Mouse (Mus musculus): Measurements from ENCODE around the gene Fars2. TPM values are rescaled to one million over a fixed set of nuclear protein-coding genes. Genes with fewer than 3 reads are reported as not detected.
A peak's percentile ranks its signal among the peaks of the same experiment; 100 is the strongest.

The Fars2 gene
- polyA plus RNA-seq, 1 experiment from 2014 or later: 38.1 TPM

DNA sequence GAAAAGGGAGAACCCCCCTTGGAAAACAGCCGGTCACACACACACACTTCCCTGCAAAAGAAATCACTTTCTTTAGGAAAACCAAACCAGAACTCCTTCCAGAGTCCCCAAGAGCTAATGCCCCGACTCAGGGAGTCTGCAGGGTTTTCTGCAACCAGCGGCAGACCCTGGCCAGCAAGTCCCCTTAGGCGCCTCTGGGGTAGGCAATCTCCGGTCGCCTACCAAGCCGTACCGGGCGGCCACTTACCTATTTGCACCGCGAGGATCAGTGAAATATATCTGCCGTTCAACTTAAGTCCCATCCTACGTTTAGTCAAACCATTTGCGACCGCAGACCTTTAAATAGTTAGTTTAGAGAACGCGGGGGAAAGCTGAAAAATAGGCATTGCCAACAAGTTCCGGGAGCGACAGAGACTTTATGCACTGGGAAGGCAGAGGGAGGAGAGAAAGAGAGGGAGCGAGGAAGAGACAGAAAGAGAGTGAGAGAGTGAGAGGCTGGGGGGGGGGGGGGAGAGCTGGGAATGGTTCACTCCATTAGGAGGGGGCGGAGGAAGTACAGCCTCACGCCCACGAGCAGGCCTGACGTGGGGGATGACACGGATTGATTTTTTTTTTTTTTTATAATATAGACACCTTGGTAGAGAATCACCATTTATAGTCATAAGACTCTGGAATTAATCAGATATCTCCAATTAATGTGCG, 616.9 kb downstream of the Fars2 start:
- Histone ChIP-seq H3K36me3 (ENCODE audit: control insufficient read depth, insufficient read depth, low read length) (no peaks in the 10 kb centered on the region), H3K9me3 (ENCODE audit: control insufficient read depth, low read length) (no peaks in the 10 kb centered on the region; the same call in 1 of the 2 replicates), H3K9ac (ENCODE audit: low read length) (no peak overlapping the region), H3K27ac (ENCODE audit: low read length) (no peak overlapping the region), H3K4me3 (ENCODE audit: low read length) (no peak overlapping the region), H3K4me1 (replicated peaks; ENCODE audit: control insufficient read depth, insufficient read depth, low read length) (peaks cover 27% of the 10 kb centered on the region; the same call in 1 of the 2 replicates), H3K4me2 (ENCODE audit: low read depth, low read length) (no peak overlapping the region), H3K27me3 (ENCODE audit: control insufficient read depth, insufficient read depth, low read depth, low read length) (peaks cover 66% of the 10 kb centered on the region)
- ATAC-seq (ENCODE audit: low read depth): no peak
- WGBS: 2% methylated on average over 25 of the region's 26 CpGs

DNA sequence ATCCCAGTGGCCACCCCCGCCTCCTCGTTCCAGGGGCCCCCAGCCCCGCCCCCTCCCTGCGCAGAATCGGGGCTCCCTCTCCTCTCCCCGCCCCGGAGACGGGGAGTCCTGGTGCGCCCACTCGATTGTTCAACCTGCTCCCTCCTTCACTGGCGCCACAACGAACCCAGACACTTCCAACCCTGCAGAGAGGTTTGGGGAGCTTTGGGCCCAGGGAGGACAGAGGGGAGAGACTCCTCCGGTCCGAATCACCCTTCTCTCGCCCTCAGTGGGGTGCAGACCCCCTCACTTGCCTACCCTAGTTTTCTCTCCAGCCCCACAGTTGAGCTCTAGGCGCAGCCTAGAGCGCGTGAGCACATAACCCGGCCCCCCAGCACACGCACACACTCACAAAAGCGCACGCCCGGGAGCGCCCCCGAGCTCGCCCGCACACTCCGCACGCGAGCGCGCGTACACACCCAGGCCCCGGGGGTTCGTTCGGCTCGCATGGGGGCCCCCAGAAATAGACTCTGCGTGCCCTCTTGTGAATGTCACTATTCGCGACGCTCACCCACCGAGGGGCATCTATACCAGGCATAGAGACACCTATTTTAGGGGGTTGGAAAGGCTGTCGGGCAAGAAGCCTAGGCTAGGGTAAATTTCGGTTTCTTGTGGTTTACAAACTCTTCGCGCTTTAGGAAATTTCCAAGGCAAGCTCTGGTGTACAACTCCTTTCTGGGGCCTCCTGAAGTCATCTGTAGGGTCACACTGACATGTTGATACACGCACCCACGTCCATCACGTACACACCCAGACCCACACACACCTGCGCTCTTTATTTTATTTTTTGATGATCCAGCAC, 617.7 kb downstream of the Fars2 start, which contains the start of gene Nrn1:
TSS of gene Nrn1 (minus strand) at position 401 of the 841 bp plus-strand sequence.
- H3K9me3 ChIP-seq (ENCODE audit: control insufficient read depth, low read length): no peaks in the 10 kb centered on the region; the same call in 1 of the 2 replicates
- H3K36me3 ChIP-seq (ENCODE audit: control insufficient read depth, insufficient read depth, low read length): no peaks in the 10 kb centered on the region
- under 1% methylated on average over 50 of the region's 50 CpGs for WGBS
- peaks cover 57% of the 10 kb centered on the region for H3K27me3 ChIP-seq (ENCODE audit: control insufficient read depth, insufficient read depth, low read depth, low read length)
- H3K27ac ChIP-seq (ENCODE audit: low read length): no peak within 1 kb of the TSS
- H3K4me3 ChIP-seq (ENCODE audit: low read length): peak within 1 kb of the TSS; percentile 57
- H3K9ac ChIP-seq (ENCODE audit: low read length): peak within 1 kb of the TSS; percentile 53
- H3K4me1 ChIP-seq (replicated peaks; ENCODE audit: control insufficient read depth, insufficient read depth, low read length): peaks cover 27% of the 10 kb centered on the region; the same call in 1 of the 2 replicates
- peak within 1 kb of the TSS; percentile 83 for H3K4me2 ChIP-seq (ENCODE audit: low read depth, low read length)
- no peak for ATAC-seq (ENCODE audit: low read depth)

DNA sequence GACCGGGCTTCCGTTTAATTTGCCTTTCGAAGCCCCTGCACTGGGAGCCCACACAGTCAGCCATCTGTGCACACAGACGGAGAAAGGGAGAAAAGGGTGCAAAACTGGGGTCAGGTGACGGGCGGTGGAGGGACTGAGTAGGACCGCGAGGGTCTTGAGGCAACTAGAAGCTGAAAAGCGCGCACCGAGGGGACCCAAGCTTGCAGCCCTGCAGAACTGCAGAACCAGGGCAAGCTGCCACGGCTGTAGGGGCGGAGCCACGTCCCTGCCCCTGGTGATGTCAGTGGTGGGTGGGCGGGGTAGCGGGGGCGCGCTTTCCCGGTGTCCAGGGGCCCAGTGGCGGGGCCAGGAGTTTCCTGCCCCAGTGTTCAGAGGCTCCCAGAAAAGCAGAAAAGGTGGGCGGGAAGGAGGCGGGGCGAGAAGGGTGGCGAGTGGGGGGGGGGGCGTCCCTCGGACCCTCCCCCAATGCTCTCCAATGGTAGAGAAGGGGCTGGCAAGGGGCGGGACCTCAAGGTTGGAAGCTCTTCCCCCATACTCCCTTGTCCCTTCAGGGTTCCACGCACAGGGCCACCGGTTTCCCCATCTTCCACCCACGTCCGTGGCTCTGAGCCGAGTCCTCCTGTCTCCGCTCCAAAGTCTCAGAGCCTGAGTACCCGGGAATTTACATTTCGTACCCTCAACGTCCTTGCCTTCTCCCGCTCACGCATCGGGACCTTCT, 618.8 kb downstream of the Fars2 start:
- H3K4me1 ChIP-seq (replicated peaks; ENCODE audit: control insufficient read depth, insufficient read depth, low read length): peaks cover 27% of the 10 kb centered on the region; the same call in 1 of the 2 replicates
- H3K4me2 ChIP-seq (ENCODE audit: low read depth, low read length): peak overlapping the region; percentile 83
- under 1% methylated on average over 34 of the region's 39 CpGs for WGBS
- peaks cover 48% of the 10 kb centered on the region for H3K27me3 ChIP-seq (ENCODE audit: control insufficient read depth, insufficient read depth, low read depth, low read length)
- H3K36me3 ChIP-seq (ENCODE audit: control insufficient read depth, insufficient read depth, low read length): no peaks in the 10 kb centered on the region
- no peak overlapping the region for H3K27ac ChIP-seq (ENCODE audit: low read length)
- H3K9me3 ChIP-seq (ENCODE audit: control insufficient read depth, low read length): no peaks in the 10 kb centered on the region; the same call in 1 of the 2 replicates
- peak; percentile 90 for ATAC-seq (ENCODE audit: low read depth)
- H3K4me3 ChIP-seq (ENCODE audit: low read length): peak overlapping the region; percentile 57
- peak overlapping the region; percentile 53 for H3K9ac ChIP-seq (ENCODE audit: low read length)

DNA sequence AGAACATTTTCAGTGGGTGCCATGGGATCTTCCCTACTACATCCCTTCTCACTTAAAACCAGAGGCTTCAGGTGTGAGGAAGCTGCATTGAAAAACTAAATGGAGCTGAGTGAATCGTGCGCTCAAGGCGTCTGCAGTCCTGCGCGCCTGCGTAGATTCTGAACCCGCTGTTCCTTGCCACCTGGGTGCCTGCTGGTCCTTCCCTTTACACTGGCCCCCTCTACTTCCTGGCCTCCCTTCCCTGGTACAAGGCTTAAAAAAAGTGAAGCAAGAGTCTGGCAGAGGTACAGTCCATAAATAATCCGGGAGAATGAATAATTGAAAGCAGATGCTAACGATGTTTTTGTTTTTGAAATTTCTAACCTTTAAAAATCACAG, 619.4 kb downstream of the Fars2 start:
- Histone ChIP-seq H3K4me2 (ENCODE audit: low read depth, low read length) (peak overlapping the region; percentile 83), H3K9ac (ENCODE audit: low read length) (no peak overlapping the region; the same call in none of the 2 replicates), H3K4me1 (replicated peaks; ENCODE audit: control insufficient read depth, insufficient read depth, low read length) (peaks cover 24% of the 10 kb centered on the region; the same call in 1 of the 2 replicates), H3K9me3 (ENCODE audit: control insufficient read depth, low read length) (no peaks in the 10 kb centered on the region; the same call in 1 of the 2 replicates), H3K27me3 (ENCODE audit: control insufficient read depth, insufficient read depth, low read depth, low read length) (peaks cover 43% of the 10 kb centered on the region), H3K4me3 (ENCODE audit: low read length) (peak overlapping the region; percentile 57), H3K27ac (ENCODE audit: low read length) (no peak overlapping the region), H3K36me3 (ENCODE audit: control insufficient read depth, insufficient read depth, low read length) (no peaks in the 10 kb centered on the region)
- peak; percentile 46; the same call in 1 of the 2 replicates for ATAC-seq (ENCODE audit: low read depth)
- WGBS: 8% methylated on average over 9 of the region's 9 CpGs

DNA sequence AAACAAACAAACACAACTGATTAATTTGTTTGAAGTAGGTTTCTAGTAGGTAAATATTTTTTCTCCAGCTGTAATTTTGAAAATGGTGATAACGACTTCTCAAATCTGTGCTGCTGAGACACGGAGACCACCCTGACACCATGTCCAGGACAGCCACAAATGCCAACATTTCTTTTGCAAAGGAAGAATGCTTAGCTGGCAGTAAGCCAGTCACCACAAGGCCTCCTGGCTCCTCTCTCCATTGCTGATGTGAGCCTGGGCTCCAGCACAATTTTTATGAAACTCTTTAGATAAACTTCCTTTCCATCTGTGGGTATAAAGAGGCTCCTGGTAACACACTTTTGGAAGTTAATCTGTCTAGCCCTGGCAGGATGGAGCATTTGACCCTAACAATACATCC, 632.8 kb downstream of the Fars2 start:
- Histone ChIP-seq H3K36me3 (ENCODE audit: control insufficient read depth, insufficient read depth, low read length) (no peaks in the 10 kb centered on the region), H3K4me1 (replicated peaks; ENCODE audit: control insufficient read depth, insufficient read depth, low read length) (no peaks in the 10 kb centered on the region), H3K27me3 (ENCODE audit: control insufficient read depth, insufficient read depth, low read depth, low read length) (no peaks in the 10 kb centered on the region), H3K4me3 (ENCODE audit: low read length) (no peak overlapping the region), H3K9ac (ENCODE audit: low read length) (no peak overlapping the region), H3K9me3 (ENCODE audit: control insufficient read depth, low read length) (no peaks in the 10 kb centered on the region), H3K4me2 (ENCODE audit: low read depth, low read length) (no peak overlapping the region), H3K27ac (ENCODE audit: low read length) (no peak overlapping the region)
- ATAC-seq (ENCODE audit: low read depth): peak; percentile 41; the same call in 1 of the 2 replicates
- WGBS: 17% methylated on average over 2 of the region's 2 CpGs

DNA sequence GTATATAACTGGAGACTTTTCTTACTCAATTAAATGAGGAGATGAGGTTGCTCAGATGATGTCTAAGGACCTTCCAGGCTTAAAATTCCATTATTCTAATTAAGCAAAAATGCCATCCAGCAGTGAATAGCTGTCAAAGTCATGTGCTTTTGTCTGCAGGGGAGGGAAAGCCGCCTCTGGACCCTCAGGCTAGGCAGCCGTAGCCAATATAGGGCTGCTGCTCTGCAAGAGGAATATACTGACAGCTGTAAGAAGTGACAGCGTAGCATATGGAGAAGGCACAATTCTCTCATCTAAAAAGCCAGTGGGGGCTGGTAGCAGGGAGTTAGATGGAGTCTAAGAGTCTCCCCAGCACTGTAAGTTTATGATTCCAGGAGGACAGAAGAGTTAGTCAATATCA, 634.6 kb downstream of the Fars2 start:
- H3K4me2 ChIP-seq (ENCODE audit: low read depth, low read length): no peak overlapping the region
- ATAC-seq (ENCODE audit: low read depth): no peak
- no peaks in the 10 kb centered on the region for H3K27me3 ChIP-seq (ENCODE audit: control insufficient read depth, insufficient read depth, low read depth, low read length)
- no peaks in the 10 kb centered on the region for H3K36me3 ChIP-seq (ENCODE audit: control insufficient read depth, insufficient read depth, low read length)
- no peaks in the 10 kb centered on the region for H3K9me3 ChIP-seq (ENCODE audit: control insufficient read depth, low read length)
- no peaks in the 10 kb centered on the region for H3K4me1 ChIP-seq (replicated peaks; ENCODE audit: control insufficient read depth, insufficient read depth, low read length)
- WGBS: 79% methylated on average over 3 of the region's 3 CpGs
- H3K4me3 ChIP-seq (ENCODE audit: low read length): no peak overlapping the region
- no peak overlapping the region for H3K27ac ChIP-seq (ENCODE audit: low read length)
- no peak overlapping the region for H3K9ac ChIP-seq (ENCODE audit: low read length)

DNA sequence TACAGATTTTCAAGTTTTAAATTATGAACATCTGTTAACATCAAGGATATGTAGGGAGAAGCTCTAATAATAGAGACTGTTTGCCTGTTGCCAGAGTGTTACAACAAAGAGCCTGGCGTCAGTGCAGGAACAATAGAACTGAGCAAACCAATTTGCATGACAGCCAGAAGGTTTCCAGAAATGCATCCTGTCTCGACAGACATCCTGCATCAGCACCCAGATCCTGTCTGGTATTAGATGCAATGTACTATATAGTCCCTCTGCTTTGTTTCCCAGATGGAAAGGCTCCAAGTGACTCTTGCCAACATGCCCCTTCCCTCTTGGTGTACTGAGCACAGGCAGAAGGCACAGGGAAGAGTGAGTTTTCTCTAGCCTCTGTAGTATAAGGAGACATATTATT, 649.6 kb downstream of the Fars2 start:
- no peak for ATAC-seq (ENCODE audit: low read depth)
- H3K9ac ChIP-seq (ENCODE audit: low read length): no peak overlapping the region
- H3K4me1 ChIP-seq (replicated peaks; ENCODE audit: control insufficient read depth, insufficient read depth, low read length): no peaks in the 10 kb centered on the region
- no peak overlapping the region for H3K4me2 ChIP-seq (ENCODE audit: low read depth, low read length)
- no peaks in the 10 kb centered on the region for H3K27me3 ChIP-seq (ENCODE audit: control insufficient read depth, insufficient read depth, low read depth, low read length)
- no peaks in the 10 kb centered on the region for H3K36me3 ChIP-seq (ENCODE audit: control insufficient read depth, insufficient read depth, low read length)
- 56% methylated on average over 2 of the region's 2 CpGs for WGBS
- H3K9me3 ChIP-seq (ENCODE audit: control insufficient read depth, low read length): no peaks in the 10 kb centered on the region
- H3K4me3 ChIP-seq (ENCODE audit: low read length): no peak overlapping the region
- no peak overlapping the region for H3K27ac ChIP-seq (ENCODE audit: low read length)
